Mouse (Mus musculus) ES-Bruce4 (cell line): Measurements from ENCODE around the gene Pfdn4.

Experiments used
- CTCF ChIP-seq: IDR thresholded peaks from one replicate; pipeline ENCODE4 v1.8.1; 2011; ENCODE audit warnings: low read depth, low read length
- EP300 ChIP-seq: IDR thresholded peaks from 2 replicates; pipeline ENCODE4 v1.6.1; 2011; ENCODE audit warnings: low read depth, low read length; ENCODE audit not compliant: insufficient read depth
- POLR2A ChIP-seq: IDR thresholded peaks from one replicate; pipeline ENCODE4 v1.8.1; 2011; ENCODE audit warnings: low read length; ENCODE audit not compliant: insufficient read depth

GRCm38 (mm10) chr2:170520321-170520971 is 24.2 kb downstream of the Pfdn4 start:
- TF ChIP-seq CTCF (peak; percentile 36), EP300 (no peak), POLR2A (no peak)
